Mouse (Mus musculus): ENCODE measurements around the gene Top1. TPM values are rescaled to one million over a fixed set of nuclear protein-coding genes. Genes with fewer than 3 reads are reported as not detected.
A peak's percentile ranks its signal among the peaks of the same experiment; 100 is the strongest.

Top1 gene
- polyA plus RNA-seq, 1 experiment = 18.0 TPM

GRCm38 (mm10) chr2:160630872-160631597 is 14.7 kb upstream of the Top1 start:
- Histone ChIP-seq H3K27me3 (ENCODE audit: control insufficient read depth, insufficient read depth, low read length) (no peaks in the 10 kb centered on the region), H3K4me3 (ENCODE audit: low read depth, low read length) (no peak overlapping the region), H3K4me1 (ENCODE audit: control insufficient read depth, insufficient read depth, insufficient read length, low read length) (peaks cover 2% of the 10 kb centered on the region; the same call in 1 of the 2 replicates), H3K27ac (ENCODE audit: insufficient read depth, low read depth, low read length) (no peak overlapping the region), H3K36me3 (ENCODE audit: control insufficient read depth, insufficient read depth, low read length) (no peaks in the 10 kb centered on the region)
- TF ChIP-seq CTCF (IDR thresholded peaks at IDR 0.05; ENCODE audit: extremely low read depth, insufficient read length, insufficient replicate concordance, low read depth, low read length) (no peak), POLR2A (IDR thresholded peaks at IDR 0.05; ENCODE audit: low read depth, low read length) (no peak)
- WGBS = 82% methylated on average over 9 of the region's 9 CpGs

GRCm38 (mm10) chr2:160639911-160640717 is 5.6 kb upstream of the Top1 start:
- no peak for TF ChIP-seq CTCF (IDR thresholded peaks at IDR 0.05; ENCODE audit: extremely low read depth, insufficient read length, insufficient replicate concordance, low read depth, low read length)
- TF ChIP-seq POLR2A (IDR thresholded peaks at IDR 0.05; ENCODE audit: low read depth, low read length) = no peak
- H3K36me3 ChIP-seq (ENCODE audit: control insufficient read depth, insufficient read depth, low read length) = no peaks in the 10 kb centered on the region
- peaks cover 3% of the 10 kb centered on the region for H3K4me1 ChIP-seq (ENCODE audit: control insufficient read depth, insufficient read depth, insufficient read length, low read length)
- H3K4me3 ChIP-seq (ENCODE audit: low read depth, low read length) = no peak overlapping the region
- WGBS = 58% methylated on average over 13 of the region's 13 CpGs
- H3K27ac ChIP-seq (ENCODE audit: insufficient read depth, low read depth, low read length) = no peak overlapping the region
- H3K27me3 ChIP-seq (ENCODE audit: control insufficient read depth, insufficient read depth, low read length) = no peaks in the 10 kb centered on the region

GRCm38 (mm10) chr2:160641176-160641575 is 4.5 kb upstream of the Top1 start:
- peaks cover 3% of the 10 kb centered on the region for H3K4me1 ChIP-seq (ENCODE audit: control insufficient read depth, insufficient read depth, insufficient read length, low read length)
- no peak for TF ChIP-seq CTCF (IDR thresholded peaks at IDR 0.05; ENCODE audit: extremely low read depth, insufficient read length, insufficient replicate concordance, low read depth, low read length)
- no peak for TF ChIP-seq POLR2A (IDR thresholded peaks at IDR 0.05; ENCODE audit: low read depth, low read length)
- H3K27ac ChIP-seq (ENCODE audit: insufficient read depth, low read depth, low read length) = no peak overlapping the region
- no peak overlapping the region for H3K4me3 ChIP-seq (ENCODE audit: low read depth, low read length)
- WGBS = 66% methylated on average over 2 of the region's 2 CpGs
- H3K27me3 ChIP-seq (ENCODE audit: control insufficient read depth, insufficient read depth, low read length) = no peaks in the 10 kb centered on the region
- H3K36me3 ChIP-seq (ENCODE audit: control insufficient read depth, insufficient read depth, low read length) = no peaks in the 10 kb centered on the region

- Histone ChIP-seq H3K36me3 (ENCODE audit: control insufficient read depth, insufficient read depth, low read length) (no peaks in the 10 kb centered on the region; the same call in 1 of the 2 replicates), H3K4me3 (ENCODE audit: low read depth, low read length) (peak overlapping the region; percentile 90), H3K27me3 (ENCODE audit: control insufficient read depth, insufficient read depth, low read length) (no peaks in the 10 kb centered on the region), H3K4me1 (ENCODE audit: control insufficient read depth, insufficient read depth, insufficient read length, low read length) (peaks cover 3% of the 10 kb centered on the region), H3K27ac (ENCODE audit: insufficient read depth, low read depth, low read length) (peak overlapping the region; percentile 93)
- no peak for TF ChIP-seq CTCF (IDR thresholded peaks at IDR 0.05; ENCODE audit: extremely low read depth, insufficient read length, insufficient replicate concordance, low read depth, low read length)
- peak; percentile 13; the same call in 1 of the 2 replicates for TF ChIP-seq POLR2A (IDR thresholded peaks at IDR 0.05; ENCODE audit: low read depth, low read length)
- WGBS = 2% methylated on average over 76 of the region's 76 CpGs
Measured at GRCm38 (mm10) chr2:160646144-160646844, 606 bp downstream of the Top1 start.

GRCm38 (mm10) chr2:160646845-160647178 is 1.1 kb downstream of the Top1 start:
- TF ChIP-seq POLR2A (IDR thresholded peaks at IDR 0.05; ENCODE audit: low read depth, low read length) = no peak
- no peak for TF ChIP-seq CTCF (IDR thresholded peaks at IDR 0.05; ENCODE audit: extremely low read depth, insufficient read length, insufficient replicate concordance, low read depth, low read length)
- WGBS = under 1% methylated on average over 17 of the region's 17 CpGs
- peaks cover 3% of the 10 kb centered on the region for H3K4me1 ChIP-seq (ENCODE audit: control insufficient read depth, insufficient read depth, insufficient read length, low read length)
- peak overlapping the region; percentile 90 for H3K4me3 ChIP-seq (ENCODE audit: low read depth, low read length)
- no peaks in the 10 kb centered on the region; the same call in 1 of the 2 replicates for H3K36me3 ChIP-seq (ENCODE audit: control insufficient read depth, insufficient read depth, low read length)
- peak overlapping the region; percentile 90 for H3K27ac ChIP-seq (ENCODE audit: insufficient read depth, low read depth, low read length)
- no peaks in the 10 kb centered on the region for H3K27me3 ChIP-seq (ENCODE audit: control insufficient read depth, insufficient read depth, low read length)

GRCm38 (mm10) chr2:160648097-160648496 is 2.4 kb downstream of the Top1 start:
- Histone ChIP-seq H3K36me3 (ENCODE audit: control insufficient read depth, insufficient read depth, low read length) (peaks cover 8% of the 10 kb centered on the region), H3K27me3 (ENCODE audit: control insufficient read depth, insufficient read depth, low read length) (no peaks in the 10 kb centered on the region), H3K4me1 (ENCODE audit: control insufficient read depth, insufficient read depth, insufficient read length, low read length) (peaks cover 3% of the 10 kb centered on the region), H3K4me3 (ENCODE audit: low read depth, low read length) (no peak overlapping the region), H3K27ac (ENCODE audit: insufficient read depth, low read depth, low read length) (no peak overlapping the region)
- 27% methylated on average over 2 of the region's 2 CpGs for WGBS
- TF ChIP-seq POLR2A (IDR thresholded peaks at IDR 0.05; ENCODE audit: low read depth, low read length) (no peak), CTCF (IDR thresholded peaks at IDR 0.05; ENCODE audit: extremely low read depth, insufficient read length, insufficient replicate concordance, low read depth, low read length) (no peak)
